Mouse (Mus musculus) brown adipose tissue, adult 24 weeks (tissue): ENCODE results near the gene Il12b. TPM values are rescaled to one million over a fixed set of nuclear protein-coding genes. Genes with fewer than 3 reads are reported as not detected.

Experiments
- H3K27ac ChIP-seq: fragments of 200-500 bp; replicated peaks from 2 replicates; pipeline ENCODE4 v1.5.1; 2012; ENCODE audit warnings: low read depth, mild to moderate bottlenecking, low read length
- H3K4me1 ChIP-seq: fragments of 200-500 bp; 2 replicates; pipeline ENCODE4 v1.6.1; 2012; ENCODE audit warnings: low read length, mixed read lengths; ENCODE audit not compliant: control insufficient read depth, insufficient read depth, insufficient read length
- H3K4me3 ChIP-seq: fragments of 200-500 bp; 2 replicates; pipeline ENCODE4 v1.5.1; 2012; ENCODE audit warnings: low read depth, mild to moderate bottlenecking, low read length, moderate library complexity; ENCODE audit not compliant: insufficient read depth
- polyA plus RNA-seq: library from polyadenylated mRNA; stranded (reverse); fragments of >200 nt; gene quantifications from 2 replicates; pipeline ENCODE4 v1.2.4, GENCODE M21; 2012; ENCODE audit not compliant: missing spikeins, insufficient read depth, insufficient read length

Gene Il12b
- polyA plus RNA-seq, 1 experiment, result not detected

DNA sequence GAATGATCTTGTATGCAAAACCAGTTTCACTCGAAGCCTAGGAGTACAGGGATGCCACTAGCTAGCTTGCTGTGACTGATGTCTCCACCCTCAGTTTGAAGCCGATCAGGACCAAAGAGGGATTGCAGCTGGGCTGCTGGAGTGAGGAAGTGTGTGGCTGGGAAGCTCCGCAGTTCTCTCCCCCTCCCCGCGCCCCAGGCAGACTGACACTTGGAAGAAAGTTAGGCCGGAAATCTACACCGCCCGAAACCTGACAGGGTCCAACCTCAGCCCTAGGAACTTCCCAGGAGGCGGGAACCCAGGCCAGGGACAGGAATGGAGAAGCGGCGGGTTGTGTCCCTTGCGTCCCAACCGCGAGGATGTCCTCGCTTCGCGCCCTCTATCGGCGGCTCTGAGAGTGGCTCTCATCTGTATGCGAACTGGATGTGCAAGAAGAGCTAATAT, 1.1 kb upstream of the Il12b start:
- Histone ChIP-seq H3K27ac (no peak overlapping the region), H3K4me3 (no peak overlapping the region), H3K4me1 (no peaks in the 10 kb centered on the region)

DNA sequence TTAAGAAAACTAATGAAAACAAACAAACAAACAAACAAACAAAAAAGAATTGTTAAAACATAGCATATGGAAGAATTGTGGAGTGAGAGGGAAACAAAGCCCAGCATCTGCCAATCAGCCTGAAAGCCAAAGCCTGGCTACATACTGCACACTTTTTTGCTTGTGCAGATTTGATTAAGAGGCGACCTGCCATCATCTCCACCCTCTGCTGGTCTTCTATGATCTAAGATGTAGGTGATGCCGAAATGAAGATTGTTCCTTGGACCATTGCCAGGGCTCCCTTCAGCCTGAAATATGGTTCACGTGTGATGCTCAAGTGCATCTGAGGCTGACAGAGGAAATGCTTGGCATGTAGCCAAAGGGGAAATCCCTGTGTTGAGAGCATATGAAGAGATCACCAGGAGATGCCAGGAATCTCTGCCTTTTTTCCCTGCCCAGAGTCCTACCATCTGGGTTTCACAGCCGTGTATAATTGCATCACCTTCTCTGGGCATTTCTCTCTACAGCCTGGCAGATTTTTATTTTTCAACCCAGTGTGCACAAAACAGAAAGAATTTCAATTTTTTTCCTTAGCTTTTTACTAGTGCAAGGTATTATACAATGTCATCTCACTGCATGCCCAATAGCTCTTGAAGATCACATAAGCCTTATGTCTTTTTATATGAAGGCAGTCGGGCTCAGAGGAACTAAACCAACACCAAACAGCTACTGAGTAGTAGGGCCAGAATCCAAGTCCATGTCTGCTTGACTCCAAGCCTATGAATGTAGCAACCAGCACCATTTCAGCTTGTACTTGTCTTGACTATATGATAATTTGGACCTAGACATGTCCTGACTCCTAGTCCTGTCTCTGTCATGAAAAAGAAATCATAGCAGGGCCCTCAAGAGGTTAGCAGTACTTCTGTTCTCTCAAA, 2.0 kb downstream of the Il12b start:
- H3K4me1 ChIP-seq, result no peaks in the 10 kb centered on the region
- H3K27ac ChIP-seq, result no peak overlapping the region
- no peak overlapping the region for H3K4me3 ChIP-seq

DNA sequence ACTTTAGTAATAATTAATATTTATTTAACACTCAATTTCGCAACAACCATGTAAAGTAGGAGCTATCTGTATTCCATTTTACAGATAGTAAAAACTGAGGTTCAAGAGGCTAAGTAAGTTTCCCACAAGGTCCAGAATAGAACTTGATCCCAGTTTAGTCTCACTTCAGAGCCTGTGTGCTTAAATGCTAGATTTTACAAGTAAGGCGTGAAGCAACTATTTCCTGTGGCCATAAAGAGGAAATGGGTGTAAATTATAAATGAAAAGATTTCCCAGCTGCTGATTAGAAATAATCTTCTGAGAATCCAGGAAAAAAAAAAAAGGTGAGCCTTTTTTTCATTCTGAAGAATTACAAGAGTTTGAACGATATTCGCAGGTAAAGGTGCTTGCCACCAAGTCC, 5.2 kb downstream of the Il12b start:
- no peaks in the 10 kb centered on the region for H3K4me1 ChIP-seq
- no peak overlapping the region for H3K4me3 ChIP-seq
- no peak overlapping the region for H3K27ac ChIP-seq

DNA sequence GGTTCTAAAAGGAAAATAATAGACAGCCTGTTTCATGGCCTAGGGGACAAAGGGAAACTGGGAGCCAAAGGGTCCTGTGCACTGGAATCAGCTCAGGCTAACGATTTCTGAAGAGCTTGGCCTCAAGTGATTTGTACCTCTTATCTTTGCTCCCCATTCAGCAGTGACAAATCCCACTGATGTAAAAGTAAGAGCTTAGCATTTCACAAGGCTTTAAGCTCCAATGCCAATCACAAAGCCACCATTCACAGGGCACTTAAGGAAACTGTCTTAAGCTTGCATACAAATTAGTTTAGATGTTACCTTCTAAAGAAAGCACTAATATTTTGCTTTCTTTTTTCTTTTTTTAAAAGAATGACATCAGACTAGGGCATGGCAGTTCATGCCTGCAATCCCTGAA, 6.1 kb downstream of the Il12b start:
- no peak overlapping the region for H3K27ac ChIP-seq

DNA sequence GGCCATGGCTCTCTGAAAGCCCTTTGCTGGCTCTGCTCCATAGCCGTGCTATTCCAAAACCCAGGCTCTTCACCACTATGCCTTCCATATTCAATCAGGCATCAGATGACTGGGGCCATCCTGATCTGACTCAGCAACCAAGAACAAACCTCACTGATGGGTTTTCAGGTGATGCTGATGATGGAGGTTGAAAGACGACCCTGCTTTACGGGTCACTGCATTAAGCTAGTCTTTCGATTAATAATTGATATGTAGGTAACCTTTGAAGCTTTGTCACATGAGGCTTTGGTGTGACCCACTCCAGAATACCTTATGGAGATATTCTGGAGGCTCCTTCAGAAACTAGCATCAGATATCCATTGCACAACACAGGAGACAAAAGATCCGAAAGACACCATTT, 6.6 kb downstream of the Il12b start:
- no peak overlapping the region for H3K4me3 ChIP-seq
- H3K27ac ChIP-seq, result no peak overlapping the region
- H3K4me1 ChIP-seq, result no peaks in the 10 kb centered on the region

More for the DNA sequence above, 6.1 kb downstream of the Il12b start:
- Histone ChIP-seq H3K4me3 (no peak overlapping the region), H3K4me1 (no peaks in the 10 kb centered on the region)

DNA sequence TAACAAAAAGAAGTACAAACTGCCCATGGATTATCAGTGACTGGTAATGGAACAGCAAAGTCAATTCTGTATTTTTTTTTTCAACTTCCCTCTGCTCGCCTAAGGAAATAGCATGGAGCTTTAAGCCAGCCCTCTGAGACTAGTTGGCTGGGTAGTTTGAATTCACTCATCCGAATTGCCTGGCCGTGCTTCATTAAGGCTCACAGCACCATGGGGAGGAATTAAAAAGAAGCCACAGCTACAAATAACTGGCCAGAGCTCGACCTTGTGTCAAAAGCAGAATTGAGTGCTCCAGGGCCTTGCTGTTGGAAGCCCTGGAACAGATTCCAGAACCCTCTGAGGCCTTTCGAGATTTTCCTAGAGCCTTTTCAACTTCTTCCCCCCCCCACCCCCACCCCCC, 8.8 kb downstream of the Il12b start:
- H3K4me3 ChIP-seq, result no peak overlapping the region
- H3K4me1 ChIP-seq, result no peaks in the 10 kb centered on the region
- no peak overlapping the region for H3K27ac ChIP-seq

DNA sequence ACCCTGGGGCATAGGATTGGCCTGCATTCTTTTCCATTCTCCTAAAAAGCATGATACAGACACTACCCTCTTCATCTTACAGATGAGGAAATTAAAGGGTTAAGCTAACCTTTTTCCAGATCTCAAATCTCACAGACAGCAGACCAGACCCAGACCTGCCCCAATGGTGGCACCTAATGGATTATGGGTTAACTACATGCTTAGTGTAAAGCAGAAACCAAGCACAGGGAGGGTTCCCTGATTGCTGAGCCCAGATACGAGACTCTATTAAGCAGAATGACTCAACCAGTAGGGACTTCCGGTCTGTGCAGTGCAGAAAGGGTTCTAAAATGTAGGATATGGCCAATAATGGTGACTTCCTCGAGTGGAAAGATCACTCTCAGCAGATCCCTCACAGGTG, 10.6 kb downstream of the Il12b start:
- no peaks in the 10 kb centered on the region for H3K4me1 ChIP-seq
- H3K4me3 ChIP-seq, result no peak overlapping the region
- H3K27ac ChIP-seq, result no peak overlapping the region

DNA sequence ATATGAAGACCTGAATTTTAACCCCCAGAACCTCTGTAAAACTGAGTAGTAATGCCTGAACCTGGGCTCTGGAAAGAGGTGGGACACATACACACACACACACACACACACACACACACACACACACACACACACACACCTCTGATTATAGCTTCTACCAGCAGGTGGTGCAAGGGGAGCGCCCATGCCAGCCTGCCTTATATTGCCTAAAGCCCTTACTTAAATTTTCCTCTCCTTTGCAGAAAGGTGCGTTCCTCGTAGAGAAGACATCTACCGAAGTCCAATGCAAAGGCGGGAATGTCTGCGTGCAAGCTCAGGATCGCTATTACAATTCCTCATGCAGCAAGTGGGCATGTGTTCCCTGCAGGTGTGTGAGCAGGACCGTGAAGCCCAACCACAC, 12.4 kb downstream of the Il12b start:
- no peaks in the 10 kb centered on the region for H3K4me1 ChIP-seq
- H3K27ac ChIP-seq, result no peak overlapping the region
- no peak overlapping the region for H3K4me3 ChIP-seq

DNA sequence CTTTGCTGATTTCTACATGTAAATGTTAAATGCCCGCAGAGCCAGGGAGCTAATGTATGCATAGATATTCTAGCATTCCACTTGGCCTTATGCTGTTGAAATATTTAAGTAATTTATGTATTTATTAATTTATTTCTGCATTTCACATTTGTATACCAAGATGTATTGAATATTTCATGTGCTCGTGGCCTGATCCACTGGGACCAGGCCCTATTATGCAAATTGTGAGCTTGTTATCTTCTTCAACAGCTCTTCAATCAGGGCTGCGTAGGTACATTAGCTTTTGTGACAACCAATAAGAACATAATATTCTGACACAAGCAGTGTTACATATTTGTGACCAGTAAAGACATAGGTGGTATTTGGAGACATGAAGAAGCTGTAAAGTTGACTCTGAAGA, 13.5 kb downstream of the Il12b start:
- no peaks in the 10 kb centered on the region for H3K4me1 ChIP-seq
- no peak overlapping the region for H3K4me3 ChIP-seq
- H3K27ac ChIP-seq, result no peak overlapping the region

DNA sequence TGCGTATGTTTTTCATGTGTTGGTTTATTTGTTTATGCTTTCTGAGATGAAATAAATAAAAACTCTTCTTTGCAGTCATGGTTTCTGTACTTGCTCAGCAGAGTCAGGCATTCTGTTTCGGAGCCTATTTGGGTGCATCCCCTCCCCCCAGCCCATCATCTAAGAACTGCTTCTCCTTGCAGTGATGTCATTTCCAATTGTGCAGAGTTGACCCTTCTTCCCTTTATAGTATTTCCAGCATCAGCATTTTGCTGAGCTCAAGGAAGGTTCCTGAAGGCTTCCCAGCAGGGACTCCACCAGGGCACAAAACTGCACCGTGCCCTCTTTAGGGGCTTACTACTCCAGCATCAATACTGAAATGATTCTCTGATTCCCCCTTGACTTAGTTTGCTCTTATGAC, 14.7 kb downstream of the Il12b start:
- H3K4me3 ChIP-seq, result no peak overlapping the region
- H3K27ac ChIP-seq, result no peak overlapping the region
- no peaks in the 10 kb centered on the region for H3K4me1 ChIP-seq

DNA sequence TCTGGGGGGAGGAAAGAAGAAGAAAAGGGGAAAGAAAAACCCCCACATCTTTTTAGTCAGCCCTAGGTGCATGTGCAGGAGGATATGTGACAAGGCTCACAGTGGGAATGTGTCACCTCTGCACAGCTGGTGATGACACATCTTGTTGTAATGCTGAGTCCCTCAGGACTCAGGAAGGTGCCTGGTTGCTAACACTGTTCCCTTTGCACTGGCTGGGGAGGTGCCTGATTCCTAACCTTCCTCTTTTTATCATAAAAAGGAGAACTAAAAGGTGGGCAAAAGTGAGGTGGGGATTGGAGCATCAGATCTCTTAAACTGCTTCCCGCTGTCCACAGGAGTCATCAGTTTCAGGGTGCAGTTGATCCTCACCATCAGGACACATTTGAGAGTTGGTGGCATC, 17.5 kb downstream of the Il12b start:
- Histone ChIP-seq H3K4me3 (no peak overlapping the region), H3K4me1 (no peaks in the 10 kb centered on the region), H3K27ac (no peak overlapping the region)

DNA sequence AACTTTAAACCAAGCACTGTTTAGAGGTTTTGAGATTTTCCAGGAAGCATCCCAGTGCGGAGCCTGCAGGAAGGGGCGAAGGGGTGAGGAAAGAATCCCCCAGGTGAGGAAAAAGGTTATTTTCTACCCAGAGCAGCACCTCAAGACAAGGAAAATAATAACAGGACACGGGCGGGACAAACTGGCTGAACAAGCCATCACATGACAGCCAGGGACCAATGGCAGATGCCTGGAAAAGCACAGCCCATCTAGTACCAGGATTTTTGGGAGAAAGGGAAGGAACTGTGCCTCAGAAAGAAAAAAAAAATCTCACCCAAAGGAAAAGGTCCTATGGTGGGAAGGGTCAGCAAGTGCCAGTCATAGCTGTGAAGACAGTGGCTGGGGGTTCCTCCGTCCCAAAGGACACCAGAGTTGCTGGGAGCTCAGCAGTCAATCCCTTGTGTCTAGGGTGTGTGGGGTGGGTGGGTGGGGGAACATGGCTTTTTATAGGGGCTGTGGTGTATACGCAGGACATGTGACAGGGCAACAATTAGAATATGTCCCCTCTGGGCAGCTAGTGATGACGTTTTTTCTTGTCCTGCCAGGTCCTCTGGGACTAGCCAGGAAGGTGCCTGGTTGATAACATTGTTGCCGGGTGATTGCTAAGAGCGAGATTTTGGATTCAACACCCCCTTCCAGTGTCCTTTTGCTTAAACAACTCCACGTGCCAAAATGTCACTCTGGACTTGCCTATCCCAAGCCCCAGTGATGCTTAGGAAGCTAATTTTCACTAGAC, 22.7 kb downstream of the Il12b start:
- H3K4me1 ChIP-seq, result no peaks in the 10 kb centered on the region
- H3K4me3 ChIP-seq, result no peak overlapping the region
- no peak overlapping the region for H3K27ac ChIP-seq

DNA sequence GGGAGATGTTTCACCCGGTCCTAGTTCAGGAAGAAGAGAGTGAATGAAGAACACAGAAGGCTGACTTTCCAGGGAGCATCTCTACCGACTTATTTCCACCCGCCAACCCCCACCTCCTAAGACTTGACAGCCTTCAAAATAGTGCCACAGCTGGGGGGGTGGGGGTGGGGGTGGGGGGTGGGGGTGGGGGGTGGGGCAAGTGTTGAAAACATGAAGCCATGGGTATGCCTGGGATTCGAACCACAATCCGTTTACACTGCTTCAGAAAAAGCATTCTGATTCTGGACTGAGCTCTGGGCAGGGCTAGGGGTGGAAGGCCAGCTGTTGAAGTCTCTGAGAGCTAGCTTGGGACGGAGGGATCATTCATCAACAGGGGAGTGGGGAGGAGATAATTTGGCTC, 23.4 kb downstream of the Il12b start:
- Histone ChIP-seq H3K4me3 (no peak overlapping the region), H3K4me1 (no peaks in the 10 kb centered on the region), H3K27ac (no peak overlapping the region)

DNA sequence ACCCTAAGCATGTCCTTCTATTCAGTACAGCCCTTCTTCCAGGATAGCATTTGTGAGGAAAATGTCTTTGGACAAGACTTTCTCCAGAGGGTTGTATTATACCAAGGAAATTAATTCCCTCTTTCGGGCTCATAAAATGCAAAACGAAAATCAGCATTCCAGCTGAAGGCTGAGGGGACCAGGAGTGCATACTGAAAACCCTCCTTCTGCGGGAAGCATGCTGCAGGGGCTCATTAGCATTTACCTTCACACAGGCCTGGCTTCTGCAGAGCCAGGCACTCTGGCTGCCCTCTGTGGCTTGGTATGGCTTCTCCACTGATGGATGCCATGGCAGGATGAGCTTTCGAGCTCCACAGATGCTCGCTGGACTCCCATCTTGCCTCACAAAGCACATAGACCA, 24.1 kb downstream of the Il12b start:
- Histone ChIP-seq H3K27ac (no peak overlapping the region), H3K4me1 (no peaks in the 10 kb centered on the region), H3K4me3 (no peak overlapping the region)

DNA sequence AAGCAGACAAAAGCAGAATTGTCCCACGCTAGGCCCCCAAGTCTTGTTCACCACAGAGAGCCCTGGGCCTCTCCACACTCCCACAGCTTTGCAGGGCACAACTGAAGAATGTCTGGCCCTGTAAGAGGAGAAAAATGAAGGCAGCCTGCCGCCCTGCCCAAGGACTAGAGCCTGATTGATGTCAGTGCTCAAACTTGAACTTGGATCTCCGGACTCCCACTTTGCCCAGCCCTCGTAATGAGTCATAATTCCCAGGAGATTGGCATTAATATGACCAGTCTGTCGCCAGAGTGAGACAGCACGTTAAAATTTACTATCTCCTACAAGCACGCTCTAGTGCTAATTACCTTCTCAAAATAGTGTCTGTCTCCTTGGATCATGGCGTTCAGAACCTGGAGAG, 25.1 kb downstream of the Il12b start:
- Histone ChIP-seq H3K27ac (no peak overlapping the region), H3K4me1 (no peaks in the 10 kb centered on the region), H3K4me3 (no peak overlapping the region)

DNA sequence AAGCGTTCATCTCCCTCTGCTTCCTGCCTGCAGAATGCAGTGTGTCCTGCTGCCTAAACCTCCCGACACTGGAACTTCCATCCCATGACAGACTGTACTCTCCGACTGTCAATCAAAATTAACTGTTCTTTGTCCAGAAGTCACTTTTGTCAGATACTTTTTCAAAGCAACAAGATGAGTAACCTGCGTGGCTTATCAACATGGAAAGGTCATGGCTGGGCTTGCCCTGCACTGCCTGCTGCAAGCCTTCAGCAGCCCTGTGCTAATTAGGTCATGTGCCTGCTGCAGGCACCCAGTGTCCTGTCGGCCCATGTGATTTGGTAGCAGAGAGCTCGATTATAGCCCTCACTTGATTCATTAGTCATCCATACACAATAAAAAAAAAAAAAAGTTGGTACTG, 25.8 kb downstream of the Il12b start:
- Histone ChIP-seq H3K4me1 (no peaks in the 10 kb centered on the region), H3K4me3 (no peak overlapping the region), H3K27ac (no peak overlapping the region)
